Mouse (Mus musculus) midbrain, embryonic 12.5 days (tissue): ENCODE measurements around the gene Atl1. TPM values are rescaled to one million over a fixed set of nuclear protein-coding genes. Genes with fewer than 3 reads are reported as not detected.

Experiments
- ATAC-seq: fragments of 200-750 bp; cut with Nextera tagmentation; 2 replicates; pipeline ENCODE4 v1.8.0; 2017; ENCODE audit warnings: low read depth, moderate TSS enrichment, moderate library complexity; ENCODE audit not compliant: low FRiP score
- H3K27ac ChIP-seq: fragments of 300-500 bp; sonication (generic); replicated peaks from 2 replicates; pipeline ENCODE4 v1.5.1; 2016; ENCODE audit warnings: mild to moderate bottlenecking
- H3K27me3 ChIP-seq: fragments of 300-500 bp; sonication (generic); 2 replicates; pipeline ENCODE4 v1.6.1; 2016; ENCODE audit warnings: mild to moderate bottlenecking
- H3K36me3 ChIP-seq: fragments of 300-500 bp; sonication (generic); 2 replicates; pipeline ENCODE4 v1.6.1; 2016
- H3K4me1 ChIP-seq: fragments of 300-500 bp; sonication (generic); 2 replicates; pipeline ENCODE4 v1.6.1; 2016
- H3K4me2 ChIP-seq: fragments of 300-500 bp; sonication (generic); replicated peaks from 2 replicates; pipeline ENCODE4 v1.6.1; 2016; ENCODE audit warnings: mild to moderate bottlenecking, moderate library complexity
- H3K4me3 ChIP-seq: fragments of 300-500 bp; sonication (generic); 2 replicates; pipeline ENCODE4 v1.5.1; 2016; ENCODE audit warnings: mild to moderate bottlenecking
- H3K9ac ChIP-seq: fragments of 300-500 bp; sonication (generic); replicated peaks from 2 replicates; pipeline ENCODE4 v1.6.1; 2016; ENCODE audit warnings: mild to moderate bottlenecking, moderate library complexity
- H3K9me3 ChIP-seq: fragments of 300-500 bp; sonication (generic); 2 replicates; pipeline ENCODE4 v1.6.1; 2016; ENCODE audit warnings: mild to moderate bottlenecking
- WGBS: fragments of 180-500 bp; shearing (Covaris S2); methylation state at CpG from one replicate; pipeline ENCODE4 v1.1.7; 2016; 5-methylcytosine and 5-hydroxymethylcytosine counted together
- polyA plus RNA-seq: library from polyadenylated mRNA; unstranded; fragments of >200 nt; fragmentation: Nextera tagmentation; extraction: Ambion mirVana; gene quantifications from 2 replicates; pipeline ENCODE4 v1.2.1, GENCODE M21; 2016

The Atl1 gene
- 75.0 and 78.6 TPM in 2 replicates for polyA plus RNA-seq

DNA sequence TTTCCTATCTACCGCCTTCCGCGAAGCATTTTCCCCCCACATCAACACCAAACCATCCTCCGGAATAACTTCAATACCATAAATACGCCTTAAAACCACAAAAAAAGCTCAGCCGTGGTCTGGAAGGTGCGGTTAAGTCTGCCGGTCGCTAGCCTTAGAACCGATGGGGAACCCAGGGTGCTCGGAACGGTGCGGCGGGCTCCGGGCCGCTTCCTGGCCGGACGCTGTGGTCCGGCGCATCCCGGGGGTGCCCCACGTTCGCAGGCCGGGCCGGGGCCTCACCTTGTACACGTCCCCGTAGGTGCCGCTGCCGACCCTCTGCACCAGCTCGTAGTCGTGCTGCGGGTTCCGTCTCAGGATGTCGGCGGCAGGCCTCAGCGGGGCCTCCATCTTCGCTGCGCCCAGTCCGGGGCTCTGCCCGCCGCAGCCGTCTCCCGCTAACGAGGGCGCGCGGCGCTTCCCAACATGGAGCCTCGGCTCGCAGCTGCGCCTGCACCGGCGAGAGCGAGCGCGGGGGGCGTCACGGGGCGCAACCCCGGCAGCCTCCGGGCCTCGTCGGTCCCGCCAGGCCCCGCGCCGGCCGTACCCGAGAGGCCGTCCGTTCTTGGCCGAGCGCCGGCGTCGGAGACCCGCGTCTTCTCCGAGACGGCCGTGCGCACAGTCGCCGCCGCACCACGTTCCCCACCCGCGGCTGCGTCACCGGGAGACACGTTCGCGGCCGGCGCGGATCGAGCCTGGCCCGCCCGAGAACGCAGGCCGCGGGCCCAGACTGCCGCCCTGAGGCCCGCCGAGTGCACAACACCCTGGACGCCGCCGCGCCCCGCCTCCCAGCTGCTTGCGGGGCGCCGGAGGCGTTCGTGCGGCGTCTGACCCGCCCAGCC lies at the start of gene Atl1, which contains the start of gene Map4k5:
Atl1 (plus strand) TSS at position 244 of the 881 bp plus-strand sequence.
Map4k5 (minus strand) TSS at position 830 of the 881 bp plus-strand sequence.
- peak within 1 kb of the TSS; percentile 90 for H3K9ac ChIP-seq
- H3K9me3 ChIP-seq: no peaks in the 10 kb centered on the region
- ATAC-seq: peak; percentile 95
- H3K27ac ChIP-seq: peak within 1 kb of the TSS; percentile 95
- H3K36me3 ChIP-seq: no peaks in the 10 kb centered on the region
- peaks cover 23% of the 10 kb centered on the region for H3K4me1 ChIP-seq
- H3K27me3 ChIP-seq: no peaks in the 10 kb centered on the region
- H3K4me2 ChIP-seq: peak within 1 kb of the TSS; percentile 55
- H3K4me3 ChIP-seq: peak within 1 kb of the TSS; percentile 77
- WGBS: under 1% methylated on average over 99 of the region's 118 CpGs

DNA sequence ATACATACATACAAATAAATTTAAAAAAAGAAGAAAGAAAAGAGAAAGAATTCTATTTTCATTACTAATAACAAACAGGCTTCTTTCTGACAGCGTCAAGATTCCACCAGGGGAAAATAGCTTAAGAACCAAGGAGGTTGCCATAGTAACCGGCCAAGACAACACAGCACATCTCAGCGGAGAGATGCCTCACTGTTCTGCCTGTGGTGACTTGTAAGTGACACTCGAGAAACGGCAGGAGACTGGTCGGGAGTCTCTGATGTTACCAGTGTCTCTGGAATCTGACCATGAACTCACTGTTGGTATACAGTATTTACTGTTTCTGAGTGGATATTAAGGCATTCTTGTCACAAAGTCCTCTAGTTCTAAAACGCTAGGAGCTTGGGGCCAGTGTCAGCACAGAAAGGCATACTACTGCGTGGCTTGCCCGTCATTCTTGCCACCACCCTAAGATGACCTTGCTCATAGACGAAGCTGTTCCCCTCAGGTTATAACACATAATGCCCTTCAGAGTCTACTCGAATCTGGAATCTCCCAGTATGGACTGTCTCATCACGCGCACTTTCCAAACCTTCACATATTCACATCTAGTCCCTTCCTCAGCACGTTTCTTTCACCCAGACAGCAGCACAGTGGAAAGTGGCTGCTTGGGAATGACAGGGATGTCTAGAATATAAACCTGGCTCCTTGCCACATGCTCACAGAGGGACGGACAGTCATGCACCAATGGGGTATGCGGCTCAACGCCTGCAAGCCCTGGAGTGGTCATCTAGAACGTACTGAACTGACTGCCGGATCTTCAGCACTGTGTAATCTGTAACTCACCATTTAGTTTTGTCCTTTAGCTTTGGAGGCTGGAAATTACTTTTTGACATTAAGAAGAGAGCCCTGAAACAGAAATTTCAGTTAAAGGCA lies 48.6 kb upstream of the Atl1 start:
- H3K27me3 ChIP-seq: no peaks in the 10 kb centered on the region
- peaks cover 28% of the 10 kb centered on the region for H3K36me3 ChIP-seq
- 59% methylated on average over 19 of the region's 19 CpGs for WGBS
- peak overlapping the region; percentile 52; the same call in 1 of the 2 replicates for H3K27ac ChIP-seq
- no peak overlapping the region for H3K9ac ChIP-seq
- peaks cover 9% of the 10 kb centered on the region; the same call in 1 of the 2 replicates for H3K4me1 ChIP-seq
- no peak overlapping the region for H3K4me3 ChIP-seq
- no peak overlapping the region; the same call in 1 of the 2 replicates for H3K4me2 ChIP-seq
- no peaks in the 10 kb centered on the region for H3K9me3 ChIP-seq
- ATAC-seq: peak; percentile 54; the same call in 1 of the 2 replicates

DNA sequence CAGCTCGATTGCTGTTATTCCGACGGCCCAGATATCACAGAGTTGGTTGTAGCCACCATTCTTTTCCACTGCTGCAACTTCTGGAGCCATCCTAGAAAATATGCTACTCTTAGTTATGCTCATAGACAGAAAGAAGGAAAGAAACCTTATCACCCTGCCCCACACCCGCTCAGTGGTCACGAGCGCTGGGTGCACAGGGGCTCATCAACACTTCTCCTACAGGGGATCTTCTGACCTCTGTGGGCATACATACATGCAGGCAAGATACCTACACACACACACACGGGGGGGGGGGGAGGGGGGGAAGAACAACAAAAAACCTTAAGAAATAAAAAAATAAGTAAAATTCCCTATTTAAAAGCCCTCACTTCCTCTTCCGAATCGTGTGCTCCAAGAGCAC lies 46.7 kb upstream of the Atl1 start:
- H3K36me3 ChIP-seq: peaks cover 35% of the 10 kb centered on the region

DNA sequence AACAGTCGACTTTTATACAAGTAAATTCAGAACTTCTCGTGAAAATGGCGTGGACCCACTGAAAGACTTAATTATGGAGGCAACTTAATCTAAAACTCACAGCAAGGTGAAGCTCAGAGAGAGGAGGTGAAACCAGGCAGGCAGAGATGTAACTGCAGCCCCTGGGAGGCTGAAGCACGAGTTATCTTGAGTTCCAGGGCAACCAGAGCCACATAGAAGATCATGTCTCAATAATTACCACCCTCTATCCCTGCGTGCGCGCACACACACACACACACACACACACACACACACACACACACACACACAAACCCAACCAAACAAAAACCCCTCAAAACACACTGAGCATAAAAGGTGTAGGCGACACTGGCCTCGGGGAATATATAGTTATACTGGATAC lies 45.9 kb upstream of the Atl1 start:
- no peak for ATAC-seq
- 92% methylated on average over 8 of the region's 9 CpGs for WGBS
- Histone ChIP-seq H3K36me3 (peaks cover 33% of the 10 kb centered on the region), H3K4me1 (peaks cover 9% of the 10 kb centered on the region; the same call in 1 of the 2 replicates), H3K4me3 (no peak overlapping the region), H3K9me3 (no peaks in the 10 kb centered on the region), H3K27ac (no peak overlapping the region), H3K4me2 (no peak overlapping the region), H3K27me3 (no peaks in the 10 kb centered on the region), H3K9ac (no peak overlapping the region)

More for the DNA sequence above, 46.7 kb upstream of the Atl1 start:
- no peak overlapping the region for H3K27ac ChIP-seq
- H3K4me3 ChIP-seq: no peak overlapping the region
- H3K27me3 ChIP-seq: no peaks in the 10 kb centered on the region
- 90% methylated on average over 9 of the region's 9 CpGs for WGBS
- H3K9ac ChIP-seq: no peak overlapping the region
- H3K9me3 ChIP-seq: no peaks in the 10 kb centered on the region
- H3K4me2 ChIP-seq: no peak overlapping the region
- H3K4me1 ChIP-seq: peaks cover 9% of the 10 kb centered on the region; the same call in 1 of the 2 replicates
- ATAC-seq: no peak

DNA sequence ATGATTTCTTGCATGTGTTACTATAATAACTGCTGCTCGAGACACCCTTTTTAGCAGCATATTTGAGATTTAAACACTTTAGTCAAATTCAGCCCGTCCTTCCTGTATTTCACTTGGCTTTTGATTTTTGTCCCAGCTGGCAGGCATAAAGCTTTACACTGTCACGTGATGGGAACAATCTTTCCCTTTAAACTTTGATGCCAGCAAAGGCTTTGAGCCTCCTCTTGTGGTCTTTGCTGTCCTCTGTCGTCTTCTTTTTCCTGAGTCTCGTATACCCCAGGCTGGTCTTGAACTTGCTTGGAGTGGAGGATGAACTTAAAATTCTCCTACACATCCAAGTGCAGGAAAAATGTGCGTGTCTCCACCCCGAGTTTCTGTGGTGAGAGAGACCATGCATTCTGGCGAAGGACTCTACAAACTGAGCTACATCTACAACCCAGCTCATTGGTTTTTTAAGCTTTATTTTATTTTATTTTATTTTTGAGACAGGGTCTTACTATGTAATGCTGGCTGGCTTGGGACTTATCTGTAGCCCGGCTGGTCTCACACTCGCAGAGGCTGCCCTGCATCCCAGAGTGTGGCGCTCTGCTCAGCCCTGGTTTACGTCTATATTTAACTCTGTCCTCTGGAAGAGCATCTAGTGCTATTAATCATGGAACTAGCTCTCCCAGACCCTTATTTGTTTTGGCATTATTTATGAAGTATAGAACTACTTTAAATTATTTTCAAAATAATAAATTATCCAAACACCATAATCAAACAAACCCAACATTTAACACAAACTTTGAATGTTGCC lies 44.1 kb upstream of the Atl1 start:
- Histone ChIP-seq H3K27ac (no peak overlapping the region), H3K9ac (no peak overlapping the region), H3K4me2 (no peak overlapping the region), H3K4me3 (no peak overlapping the region), H3K9me3 (no peaks in the 10 kb centered on the region), H3K27me3 (no peaks in the 10 kb centered on the region), H3K36me3 (peaks cover 27% of the 10 kb centered on the region; the same call in 1 of the 2 replicates), H3K4me1 (peaks cover 7% of the 10 kb centered on the region; the same call in 1 of the 2 replicates)
- ATAC-seq: no peak
- WGBS: 89% methylated on average over 12 of the region's 12 CpGs

DNA sequence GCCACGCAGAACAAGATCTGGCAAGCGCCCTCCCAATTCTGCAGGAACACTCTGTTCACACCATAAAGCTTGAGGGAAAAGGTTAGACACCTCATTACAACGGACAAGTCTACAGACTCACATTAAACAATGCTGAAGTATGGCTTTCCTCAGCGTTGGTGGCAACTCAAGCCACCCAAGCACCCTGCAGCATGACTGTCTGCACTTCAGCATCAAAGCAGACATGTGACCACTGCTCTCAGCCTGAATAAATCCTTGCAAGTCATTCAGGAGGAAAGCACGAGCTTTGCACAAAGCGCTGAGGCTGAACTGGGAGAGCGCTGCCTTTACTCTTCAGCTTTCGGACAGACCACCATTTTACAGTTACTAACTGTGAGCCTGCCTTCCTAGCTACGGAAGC lies 40.1 kb upstream of the Atl1 start:
- Histone ChIP-seq H3K27ac (no peak overlapping the region), H3K4me2 (no peak overlapping the region), H3K4me1 (no peaks in the 10 kb centered on the region), H3K36me3 (peaks cover 22% of the 10 kb centered on the region), H3K9me3 (no peaks in the 10 kb centered on the region), H3K9ac (no peak overlapping the region), H3K27me3 (no peaks in the 10 kb centered on the region), H3K4me3 (no peak overlapping the region)
- WGBS: 77% methylated on average over 9 of the region's 9 CpGs
- ATAC-seq: no peak

DNA sequence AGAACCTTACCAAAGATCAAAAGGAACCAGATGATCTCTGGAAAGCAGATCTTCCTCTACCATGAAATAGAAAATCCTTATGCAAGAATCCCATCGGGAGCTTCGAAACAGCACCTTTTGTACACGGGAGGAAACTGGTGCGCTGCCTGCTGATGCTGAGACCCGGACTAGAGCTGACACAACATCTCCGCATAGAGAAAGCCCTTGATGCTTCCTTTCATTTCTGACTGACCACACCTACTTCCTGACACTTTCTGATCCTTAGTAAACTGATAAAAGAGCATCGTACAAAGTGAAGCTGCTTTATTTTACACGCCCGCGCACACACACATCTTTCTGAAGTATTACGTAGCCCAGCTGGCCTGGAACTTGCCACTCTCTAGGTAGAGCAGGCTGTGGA lies 39.0 kb upstream of the Atl1 start:
- Histone ChIP-seq H3K27me3 (no peaks in the 10 kb centered on the region), H3K9me3 (no peaks in the 10 kb centered on the region), H3K4me2 (no peak overlapping the region), H3K36me3 (peaks cover 18% of the 10 kb centered on the region), H3K9ac (no peak overlapping the region), H3K27ac (no peak overlapping the region), H3K4me1 (no peaks in the 10 kb centered on the region), H3K4me3 (no peak overlapping the region)
- ATAC-seq: no peak
- 91% methylated on average over 11 of the region's 11 CpGs for WGBS

DNA sequence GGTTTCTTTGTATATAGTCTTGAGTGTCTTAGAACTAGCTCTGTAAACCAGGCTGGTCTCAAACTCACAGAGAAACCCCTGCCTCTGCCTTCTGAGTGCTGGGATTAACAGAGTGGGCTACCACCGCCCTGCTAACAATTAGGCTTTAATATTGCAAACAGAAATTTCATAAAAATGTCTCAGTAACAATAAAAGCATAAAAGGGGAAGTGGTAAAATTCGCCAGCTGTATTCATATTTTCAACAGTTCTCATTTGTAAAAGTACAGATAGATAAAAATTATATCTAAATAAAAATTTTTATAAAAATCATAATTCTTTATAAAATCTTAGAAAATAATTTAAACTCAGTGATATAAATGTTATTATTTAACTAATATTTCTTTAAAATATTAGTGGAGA lies 38.5 kb upstream of the Atl1 start:
- Histone ChIP-seq H3K9ac (no peak overlapping the region), H3K36me3 (peaks cover 14% of the 10 kb centered on the region), H3K27me3 (no peaks in the 10 kb centered on the region), H3K27ac (no peak overlapping the region), H3K4me3 (no peak overlapping the region), H3K4me2 (no peak overlapping the region), H3K9me3 (no peaks in the 10 kb centered on the region), H3K4me1 (no peaks in the 10 kb centered on the region)
- no peak for ATAC-seq
- WGBS: 92% methylated on average over 2 of the region's 2 CpGs

DNA sequence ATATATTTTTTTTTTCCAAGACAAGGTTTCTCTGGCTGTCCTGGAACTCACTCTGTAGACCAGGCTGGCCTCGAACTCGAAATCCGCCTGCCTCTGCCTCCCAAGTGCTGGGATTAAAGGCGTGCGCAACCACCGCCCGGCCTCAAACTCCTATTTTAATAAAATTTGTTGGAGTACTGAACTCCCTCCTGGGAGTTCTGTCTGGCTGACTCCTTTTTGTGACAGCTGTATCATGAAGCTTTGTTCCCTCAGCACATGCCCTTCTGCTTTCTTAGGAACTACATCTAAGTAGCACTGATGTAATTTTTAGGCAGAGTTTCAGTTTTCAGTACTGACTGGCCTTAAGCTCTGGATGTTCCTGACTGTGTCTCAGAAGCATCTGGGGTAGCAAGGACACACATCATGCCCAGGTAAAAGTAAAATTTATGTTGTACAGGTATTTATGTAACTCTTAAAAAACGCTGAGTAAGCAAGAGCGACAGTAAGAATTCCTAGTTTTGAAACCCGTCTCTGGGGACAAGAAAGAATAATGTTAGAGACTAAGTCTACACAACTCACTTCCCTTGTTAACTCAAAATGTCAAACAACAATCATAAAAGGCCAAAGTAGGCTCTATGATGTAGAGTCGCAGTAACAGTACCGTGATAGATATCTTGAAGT lies 36.6 kb upstream of the Atl1 start:
- H3K9ac ChIP-seq: no peak overlapping the region
- no peak for ATAC-seq
- no peak overlapping the region for H3K4me3 ChIP-seq
- no peak overlapping the region for H3K27ac ChIP-seq
- WGBS: 95% methylated on average over 12 of the region's 12 CpGs
- H3K27me3 ChIP-seq: no peaks in the 10 kb centered on the region
- peaks cover 9% of the 10 kb centered on the region for H3K36me3 ChIP-seq
- H3K4me2 ChIP-seq: no peak overlapping the region
- no peaks in the 10 kb centered on the region for H3K4me1 ChIP-seq
- no peaks in the 10 kb centered on the region for H3K9me3 ChIP-seq

DNA sequence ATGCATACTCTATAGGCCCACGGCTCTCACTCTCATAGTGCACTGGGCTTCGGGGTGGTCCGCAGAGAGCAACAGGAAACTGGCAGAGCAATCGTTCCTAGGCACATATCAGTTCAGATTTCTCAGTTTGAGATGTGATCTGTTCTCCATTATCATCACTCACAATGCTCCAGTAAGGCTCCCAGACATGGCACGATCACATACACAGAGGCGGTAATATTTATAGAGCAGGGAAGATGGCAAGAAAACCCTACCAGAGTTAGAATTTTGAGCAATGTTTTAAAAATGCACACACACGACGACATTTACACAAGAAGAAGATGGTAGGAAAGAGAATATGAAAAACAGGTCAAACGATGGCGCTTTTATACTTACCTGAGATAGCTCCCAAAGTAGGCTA lies 36.0 kb upstream of the Atl1 start:
- no peaks in the 10 kb centered on the region for H3K27me3 ChIP-seq
- ATAC-seq: no peak
- peaks cover 9% of the 10 kb centered on the region for H3K36me3 ChIP-seq
- H3K4me1 ChIP-seq: no peaks in the 10 kb centered on the region
- H3K4me2 ChIP-seq: no peak overlapping the region
- H3K27ac ChIP-seq: no peak overlapping the region
- H3K9ac ChIP-seq: no peak overlapping the region
- H3K4me3 ChIP-seq: no peak overlapping the region
- WGBS: 95% methylated on average over 10 of the region's 10 CpGs
- H3K9me3 ChIP-seq: no peaks in the 10 kb centered on the region

DNA sequence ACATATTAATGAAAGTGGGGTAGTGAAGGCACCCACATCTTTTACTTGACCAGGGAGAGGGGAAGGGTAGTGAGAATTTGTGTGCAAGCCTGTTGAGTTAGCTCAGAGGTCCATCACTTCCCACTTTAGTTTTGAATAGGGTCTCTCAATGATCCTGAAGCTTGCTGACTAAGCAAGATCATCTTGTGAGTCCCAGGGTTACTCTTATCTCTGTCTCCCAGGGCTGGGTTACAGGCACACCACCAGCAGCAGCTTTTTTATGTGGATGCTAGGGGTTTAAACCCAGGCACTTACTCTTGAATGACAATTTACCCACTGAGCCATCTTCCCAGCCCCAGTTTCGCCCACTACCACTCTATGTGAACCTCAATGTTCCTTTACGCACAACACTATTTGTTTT lies 34.8 kb upstream of the Atl1 start:
- ATAC-seq: no peak
- Histone ChIP-seq H3K27me3 (no peaks in the 10 kb centered on the region), H3K36me3 (peaks cover 10% of the 10 kb centered on the region; the same call in 1 of the 2 replicates), H3K4me1 (no peaks in the 10 kb centered on the region), H3K27ac (no peak overlapping the region), H3K4me2 (no peak overlapping the region), H3K9me3 (no peaks in the 10 kb centered on the region), H3K9ac (no peak overlapping the region), H3K4me3 (no peak overlapping the region)
- WGBS: 95% methylated on average over 2 of the region's 2 CpGs
